Mouse (Mus musculus) embryonic stem cell, embryonic (primary cell): ENCODE results near the gene Gm17324.
"Not testable (repeated sequence)": the region's sequence is repeated elsewhere in the genome, so short reads cannot be mapped to it uniquely, and the experiment has no call there.

Experiments used
- CTCF ChIA-PET, 4 experiments: fragments of 300-600 bp in 2 of 4; fragments of 350-600 bp in 2 of 4; sonication (Branson Sonifier 250); formaldehyde crosslinking; loops; one replicate each; lab custom pipeline; 2022; ENCODE audit warnings: inconsistent platforms in 2 of 4; lab: Charles Lee
- POLR2A ChIA-PET, 4 experiments: fragments of 300-600 bp in 2 of 4; fragments of 350-600 bp in 2 of 4; sonication (Branson Sonifier 250); formaldehyde crosslinking; loops; one replicate each; lab custom pipeline; 2022; ENCODE audit warnings: antibody characterized with exemption in 4 of 4, inconsistent platforms in 1 of 4; lab: Charles Lee

The Gm17324 gene

DNA sequence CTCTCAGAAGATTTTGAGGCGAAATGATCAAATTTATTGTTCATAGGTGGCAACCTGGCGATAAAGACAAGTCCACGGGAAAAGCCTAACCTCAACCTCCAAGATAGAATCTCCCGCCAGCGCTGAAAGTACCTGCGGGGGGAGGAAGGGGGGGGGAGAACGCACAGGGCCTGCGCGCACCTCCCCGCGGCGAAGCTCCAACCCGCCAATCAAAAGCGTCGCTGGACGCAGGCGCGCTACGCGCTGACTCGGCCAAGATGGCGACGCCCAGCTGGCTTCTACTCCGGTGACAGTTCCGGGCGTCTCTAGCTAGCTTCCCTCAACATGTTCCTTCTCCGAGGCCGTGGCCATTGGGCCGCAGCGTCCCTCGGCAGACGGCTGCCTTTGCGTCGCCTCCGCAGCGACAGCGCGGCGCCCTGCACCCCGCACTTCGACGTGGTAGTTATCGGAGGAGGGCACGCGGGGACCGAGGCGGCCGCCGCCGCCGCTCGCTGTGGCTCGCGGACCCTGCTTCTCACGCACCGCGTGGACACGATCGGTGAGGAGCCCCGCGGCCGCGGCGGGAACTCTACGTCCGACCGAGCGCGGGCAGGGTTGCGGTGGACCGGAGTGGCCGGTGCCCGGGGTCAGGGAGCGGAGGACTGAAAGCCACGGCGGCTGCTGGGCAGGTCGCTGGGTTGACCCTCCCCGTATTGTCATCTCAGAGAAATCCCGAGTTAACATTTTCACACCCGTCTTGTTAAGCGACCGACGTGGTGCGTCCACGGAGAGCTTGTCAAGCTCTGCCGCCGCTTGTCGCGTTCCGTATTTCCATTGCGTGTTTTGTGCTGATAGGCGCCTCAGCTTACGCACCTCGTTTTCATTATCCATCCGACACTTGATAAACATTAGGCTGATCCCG, at the start of gene Gm17324, which contains the start of gene Mto1:
TSS of gene Gm17324 (minus strand) at position 814 of the 901 bp plus-strand sequence.
TSS of gene Mto1 (plus strand) at position 236 of the 901 bp plus-strand sequence.
- ChIA-PET CTCF (interaction anchor here (0.6 to 1.0 kb wide), 6 partner anchors 90 to 766 kb away, joined by 3 to 5 read pairs (median 3); no protein-coding TSS in a partner anchor), POLR2A (interaction anchor here (0.5 to 2.6 kb wide), 61 partner anchors 8 to 257 kb away, joined by 3 to 23 read pairs (median 4); partner anchors contain the start of genes Dppa5a (in 2 of the 4) and Ddx43 (in 1 of the 4))

DNA sequence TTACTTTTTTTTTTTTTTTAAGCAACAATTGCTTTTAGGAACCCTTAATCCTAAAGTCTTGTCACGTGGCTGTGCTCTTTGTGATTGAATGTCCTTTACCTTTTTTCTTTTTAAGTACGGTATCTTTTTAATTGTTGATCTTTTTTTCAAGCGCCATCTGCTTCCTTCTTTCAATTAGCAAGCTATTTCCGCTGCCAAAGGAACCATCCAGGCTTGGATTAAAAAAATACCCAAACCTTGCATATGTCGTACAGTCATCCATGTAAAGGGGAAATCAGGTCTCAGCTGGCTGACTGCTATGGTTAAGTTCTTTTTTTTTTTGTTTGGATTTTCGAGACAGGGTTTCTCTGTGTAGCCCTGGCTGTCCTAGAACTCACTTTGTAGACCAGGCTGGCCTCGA, 44.6 kb upstream of the Gm17324 start:
- POLR2A ChIA-PET = interaction anchor here in 3 of 4 experiments (0.6 to 5.8 kb wide), 30 partner anchors 10 to 374 kb away, joined by 3 to 196 read pairs (median 4); partner anchors contain the start of genes Gm17324 (in 1 of the 3) and Mto1 (in 1 of the 3)
- CTCF ChIA-PET = interaction anchor here in 1 of 4 experiments (0.7 kb wide), 1 partner anchor 49 kb away, joined by 3 read pairs; no protein-coding TSS in a partner anchor

DNA sequence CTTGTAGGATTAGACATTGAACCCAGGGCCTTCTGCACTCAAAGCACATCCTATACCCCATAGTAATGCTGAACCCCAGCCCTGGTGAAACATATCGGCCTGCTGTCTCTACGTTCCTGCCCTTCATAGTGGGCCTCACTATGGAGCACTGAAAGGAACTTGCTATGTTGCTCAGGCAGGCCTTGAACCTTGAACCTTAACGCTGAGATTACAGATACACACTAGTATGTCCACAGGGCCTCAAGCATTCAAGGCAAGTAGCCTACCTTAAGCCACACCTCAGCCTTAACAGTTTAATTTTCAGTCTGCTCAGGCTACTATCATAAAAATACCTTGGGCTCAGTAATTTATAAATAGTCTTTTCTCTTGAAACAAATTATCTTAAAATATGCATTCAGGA, 43.7 kb upstream of the Gm17324 start:
- POLR2A ChIA-PET = interaction anchor here in 3 of 4 experiments (0.6 to 5.8 kb wide), 17 partner anchors 8 to 373 kb away, joined by 3 to 196 read pairs (median 4); partner anchors contain the start of genes Gm17324 (in 1 of the 3) and Mto1 (in 1 of the 3)
- CTCF ChIA-PET = interaction anchor here in 1 of 4 experiments (0.5 to 0.9 kb wide), 2 partner anchors 11 to 33 kb away, joined by 3 read pairs; no protein-coding TSS in a partner anchor

DNA sequence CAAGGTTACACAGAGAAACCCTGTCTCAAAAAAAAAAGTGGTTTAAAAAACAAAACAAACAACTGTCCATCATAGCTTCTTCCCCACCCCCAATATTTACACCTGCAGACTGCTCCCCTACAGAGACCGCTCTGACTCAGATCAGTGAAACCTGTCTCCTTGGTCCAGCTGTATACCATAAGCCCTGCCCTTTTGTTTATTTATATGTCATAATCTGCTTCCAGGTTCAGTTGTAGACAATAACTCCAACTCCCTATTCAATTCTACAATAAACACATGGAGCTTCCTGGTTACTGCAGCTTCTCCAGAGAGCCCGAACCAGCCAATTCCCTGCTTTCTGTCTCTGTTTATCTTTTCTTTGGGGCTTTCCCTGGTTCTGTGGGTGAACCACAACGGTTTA, 42.6 kb upstream of the Gm17324 start:
- POLR2A ChIA-PET = interaction anchor here (1.0 to 7.4 kb wide), 10 partner anchors 9 to 29 kb away, joined by 3 to 196 read pairs (median 18); no protein-coding TSS in a partner anchor
- CTCF ChIA-PET = no interaction called here

DNA sequence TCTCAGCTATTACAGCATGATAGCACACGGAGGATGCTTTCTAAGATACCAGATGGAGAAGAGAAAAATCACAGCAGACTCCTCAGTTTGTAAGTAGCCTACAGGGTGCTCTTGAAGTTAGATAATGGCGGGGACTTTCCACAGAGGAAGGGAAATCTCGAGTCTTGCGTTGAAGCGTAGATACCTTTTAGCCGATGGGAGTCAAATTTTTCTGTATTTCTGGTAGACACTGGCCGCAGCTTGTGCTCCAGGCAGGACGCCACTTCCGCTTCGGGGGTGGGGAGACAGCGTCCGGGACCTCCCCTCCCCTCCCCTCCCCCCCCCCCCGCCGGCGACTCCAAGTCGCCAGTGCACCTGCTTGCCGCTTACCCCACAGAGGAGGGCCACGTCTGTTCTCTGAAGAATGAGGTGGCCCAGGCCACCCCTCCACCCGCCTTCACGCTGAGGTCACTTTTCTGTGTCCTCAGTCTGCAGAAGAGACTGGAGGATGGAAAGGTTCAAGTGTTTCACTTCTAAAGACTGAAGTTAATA, 40.4 kb upstream of the Gm17324 start, which contains the start of gene Eef1a1:
TSS of gene Eef1a1 (minus strand) at position 262 of the 531 bp plus-strand sequence.
- POLR2A ChIA-PET = interaction anchor here (0.6 to 27.8 kb wide), 27 partner anchors 8 to 297 kb away, joined by 3 to 1056 read pairs (median 5); partner anchors contain the start of gene Ooep (in 1 of the 4)
- CTCF ChIA-PET = interaction anchor here in 1 of 4 experiments (1.8 kb wide), 1 partner anchor 59 kb away, joined by 4 read pairs; no protein-coding TSS in a partner anchor

DNA sequence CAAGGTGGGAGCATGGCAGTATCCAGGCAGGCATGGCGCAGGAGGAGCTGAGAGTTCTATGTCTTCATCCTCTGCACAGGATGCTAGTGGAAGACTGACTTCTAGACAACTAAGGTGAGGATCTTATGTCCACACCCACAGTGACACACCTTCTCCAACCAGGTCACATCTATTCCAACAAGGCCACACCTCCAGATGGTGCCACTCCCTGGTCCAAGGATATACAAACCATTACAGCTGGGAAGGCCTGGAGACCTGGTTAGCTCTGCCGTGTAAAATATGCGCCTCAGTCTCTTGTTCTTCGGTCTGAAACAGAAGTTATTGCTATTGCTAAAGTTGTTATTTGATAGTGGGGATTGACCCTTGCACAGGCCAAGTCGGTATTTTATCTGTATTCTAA, 39.4 kb upstream of the Gm17324 start:
- ChIA-PET POLR2A (interaction anchor here (0.8 to 27.8 kb wide), 21 partner anchors 7 to 296 kb away, joined by 3 to 1056 read pairs (median 6); partner anchors contain the start of genes Dppa5a (in 1 of the 4) and Ooep (in 1 of the 4)), CTCF (interaction anchor here in 1 of 4 experiments (1.8 kb wide), 1 partner anchor 60 kb away, joined by 4 read pairs; no protein-coding TSS in a partner anchor)

DNA sequence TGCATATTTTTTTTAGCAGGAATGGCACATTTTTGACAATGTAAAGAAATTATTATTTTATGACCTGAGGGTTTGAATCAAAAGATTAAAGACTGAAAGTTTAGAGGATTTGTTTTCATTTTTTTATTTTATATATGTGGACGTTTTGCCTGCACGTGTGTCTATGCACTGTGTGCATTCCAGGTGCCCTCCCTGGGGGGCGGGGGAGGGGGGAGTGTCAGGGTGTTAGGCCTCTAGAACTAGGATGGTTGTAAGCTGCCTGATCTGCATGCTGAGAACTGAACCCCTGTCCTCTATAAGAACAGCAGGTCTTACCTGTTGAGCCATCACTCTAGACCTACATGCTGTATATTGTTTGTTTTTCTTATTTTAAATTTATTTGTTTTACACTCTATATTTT, 36.1 kb upstream of the Gm17324 start:
- ChIA-PET CTCF (no interaction called here), POLR2A (interaction anchor here in 3 of 4 experiments (0.6 to 27.8 kb wide), 13 partner anchors 8 to 377 kb away, joined by 3 to 1056 read pairs (median 6); no protein-coding TSS in a partner anchor)

DNA sequence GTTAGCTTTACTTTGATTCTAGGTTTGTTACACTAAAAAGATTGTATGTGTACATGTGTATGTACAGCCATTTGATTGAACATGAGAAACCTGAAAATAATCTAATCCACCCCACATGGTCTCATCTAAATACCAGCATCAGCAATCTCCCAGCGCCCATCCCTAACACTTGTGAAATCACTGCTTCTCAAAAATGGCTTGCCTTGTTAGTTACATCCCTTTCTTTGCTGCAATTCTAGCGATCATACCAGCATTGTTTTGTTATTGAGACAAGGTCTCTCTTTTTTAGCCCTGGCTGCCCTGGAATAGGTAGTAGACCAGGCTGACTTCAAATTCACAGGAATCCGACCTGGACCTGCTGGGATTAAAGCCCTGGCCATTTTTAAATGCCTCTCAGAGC, 33.8 kb upstream of the Gm17324 start:
- ChIA-PET POLR2A (interaction anchor here (0.5 to 27.8 kb wide), 109 partner anchors 7 to 1589 kb away, joined by 3 to 1056 read pairs (median 10); partner anchors contain the start of genes Dppa5a (in 3 of the 4), Cgas (in 2 of the 4), Eef1a1 (in 2 of the 4) and Gm17324 (in 2 of the 4)), CTCF (interaction anchor here in 3 of 4 experiments (0.6 to 1.9 kb wide), 8 partner anchors 12 to 76 kb away, joined by 3 to 10 read pairs (median 5); no protein-coding TSS in a partner anchor)

DNA sequence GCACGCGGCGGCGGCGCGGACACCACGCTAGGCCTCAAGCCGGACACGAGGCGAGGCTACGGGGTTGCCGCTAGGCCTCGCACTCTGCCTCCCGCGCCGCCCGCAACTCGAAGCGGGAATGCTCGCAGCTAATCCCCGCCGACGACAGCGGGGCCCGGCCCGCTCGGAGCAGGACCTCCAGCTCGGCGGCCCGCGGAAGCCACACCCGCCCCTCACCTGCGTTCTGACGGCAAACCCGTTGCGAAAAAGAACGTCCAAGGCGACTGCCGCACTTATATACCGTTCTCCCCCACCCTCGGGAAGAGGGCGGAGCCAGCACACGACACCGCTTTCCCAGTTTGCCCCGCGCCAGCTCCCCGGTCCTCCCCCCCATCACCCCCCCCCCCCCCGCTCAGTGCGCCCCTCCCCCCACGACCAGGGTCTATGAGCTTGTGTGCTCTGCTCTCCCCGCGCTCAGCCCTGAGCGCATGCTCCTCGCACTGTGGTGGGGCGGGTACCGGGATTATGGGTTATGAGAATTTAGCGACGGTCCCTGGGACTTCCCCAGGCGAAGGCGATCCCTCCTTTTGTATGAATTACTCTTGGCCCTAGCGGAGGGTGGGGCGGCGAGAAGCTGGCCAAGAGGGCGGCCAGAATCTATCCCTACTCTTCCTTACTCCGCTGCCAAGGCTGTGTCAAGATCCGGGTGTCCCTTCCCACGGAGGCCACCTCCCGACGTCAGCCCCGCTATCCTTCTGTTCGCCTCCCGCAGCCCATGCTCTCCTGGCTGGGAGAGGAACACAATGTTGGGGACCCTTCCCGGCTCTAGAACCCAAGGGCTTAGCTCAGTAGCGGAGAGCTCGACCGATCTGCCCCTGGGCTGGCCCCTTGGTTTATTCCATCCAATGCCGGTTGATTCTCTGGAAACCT, 33.1 kb upstream of the Gm17324 start:
- ChIA-PET POLR2A (interaction anchor here (0.5 to 27.8 kb wide), 166 partner anchors 8 to 1590 kb away, joined by 3 to 1056 read pairs (median 6); partner anchors contain the start of genes Cgas (in 3 of the 4), Ddx43 (in 3 of the 4), Dppa5a (in 3 of the 4) and Gm17324 (in 3 of the 4)), CTCF (interaction anchor here (0.6 to 1.9 kb wide), 12 partner anchors 12 to 148 kb away, joined by 3 to 10 read pairs (median 4); no protein-coding TSS in a partner anchor)

DNA sequence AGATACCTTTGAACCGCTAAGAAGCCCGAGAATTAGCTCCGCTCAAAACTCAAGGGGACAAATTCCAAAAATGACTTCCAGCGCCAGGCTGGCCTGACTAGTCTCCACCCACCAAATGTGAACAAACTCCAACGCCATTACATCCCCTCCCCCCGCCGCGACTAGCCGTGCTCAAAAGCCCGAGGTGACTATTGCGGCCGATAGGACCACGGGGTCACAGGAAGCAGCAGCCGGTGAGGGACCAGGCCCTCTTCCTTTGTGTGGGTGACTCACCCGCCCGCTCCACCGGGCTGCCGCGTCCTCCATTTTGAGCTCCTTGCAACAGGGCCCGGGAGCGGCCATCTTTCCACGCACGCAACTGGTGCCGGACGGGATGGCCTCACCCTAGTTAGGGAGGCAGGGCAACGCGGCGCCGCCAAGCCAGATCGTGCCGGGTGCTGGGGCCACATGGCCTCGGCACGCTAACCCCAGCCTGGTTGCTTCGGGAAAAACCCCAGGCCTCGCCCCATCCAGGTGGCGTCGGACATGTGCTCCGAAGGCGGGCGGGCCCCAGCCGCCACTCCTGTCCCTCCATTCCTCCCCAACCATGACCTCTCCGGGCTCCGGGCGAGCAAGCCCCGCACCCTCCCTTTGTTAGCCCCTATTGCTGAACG, 32.2 kb upstream of the Gm17324 start:
- POLR2A ChIA-PET = interaction anchor here (0.6 to 27.8 kb wide), 141 partner anchors 7 to 1279 kb away, joined by 3 to 1056 read pairs (median 8); partner anchors contain the start of genes Cgas (in 3 of the 4), Ddx43 (in 3 of the 4), Dppa5a (in 3 of the 4) and Eef1a1 (in 3 of the 4)
- CTCF ChIA-PET = interaction anchor here (0.6 to 1.9 kb wide), 8 partner anchors 13 to 149 kb away, joined by 3 to 10 read pairs (median 6); no protein-coding TSS in a partner anchor

DNA sequence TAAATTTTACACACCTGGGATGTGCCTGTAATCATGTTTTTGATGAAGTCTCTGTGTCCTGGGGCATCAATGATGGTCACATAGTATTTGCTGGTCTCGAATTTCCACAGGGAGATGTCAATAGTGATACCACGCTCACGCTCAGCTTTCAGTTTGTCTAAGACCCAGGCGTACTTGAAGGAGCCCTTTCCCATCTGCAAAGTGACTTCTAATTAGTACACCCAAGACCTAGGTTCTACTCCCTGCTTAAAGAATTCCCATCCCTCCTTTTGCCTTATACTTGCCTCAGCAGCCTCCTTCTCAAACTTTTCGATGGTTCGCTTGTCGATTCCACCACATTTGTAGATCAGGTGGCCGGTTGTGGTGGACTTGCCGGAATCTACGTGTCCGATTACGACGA, 31.6 kb upstream of the Gm17324 start:
- CTCF ChIA-PET = not testable (repeated sequence)
- POLR2A ChIA-PET = interaction anchor here (0.6 to 27.8 kb wide), 86 partner anchors 8 to 459 kb away, joined by 3 to 1056 read pairs (median 15); partner anchors contain the start of genes Cgas (in 3 of the 4), Dppa5a (in 3 of the 4), Eef1a1 (in 3 of the 4) and Gm17324 (in 3 of the 4)

DNA sequence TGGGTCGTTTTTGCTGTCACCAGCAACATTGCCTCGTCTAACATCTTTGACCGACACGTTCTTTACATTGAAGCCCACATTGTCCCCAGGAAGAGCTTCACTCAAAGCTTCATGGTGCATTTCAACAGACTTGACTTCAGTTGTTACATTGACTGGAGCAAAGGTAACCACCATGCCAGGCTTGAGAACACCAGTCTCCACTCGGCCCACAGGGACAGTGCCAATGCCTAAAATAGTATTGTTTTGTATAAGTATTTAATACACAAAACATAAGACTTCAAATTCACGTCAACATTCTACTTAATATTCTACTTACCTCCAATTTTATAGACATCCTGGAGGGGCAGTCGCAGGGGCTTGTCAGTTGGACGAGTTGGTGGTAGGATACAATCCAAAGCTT, 30.7 kb upstream of the Gm17324 start:
- CTCF ChIA-PET = not testable (repeated sequence)
- POLR2A ChIA-PET = interaction anchor here (0.6 to 27.8 kb wide), 33 partner anchors 9 to 158 kb away, joined by 3 to 1056 read pairs (median 29); partner anchors contain the start of genes Dppa5a (in 3 of the 4), Eef1a1 (in 2 of the 4) and Cgas (in 1 of the 4)

DNA sequence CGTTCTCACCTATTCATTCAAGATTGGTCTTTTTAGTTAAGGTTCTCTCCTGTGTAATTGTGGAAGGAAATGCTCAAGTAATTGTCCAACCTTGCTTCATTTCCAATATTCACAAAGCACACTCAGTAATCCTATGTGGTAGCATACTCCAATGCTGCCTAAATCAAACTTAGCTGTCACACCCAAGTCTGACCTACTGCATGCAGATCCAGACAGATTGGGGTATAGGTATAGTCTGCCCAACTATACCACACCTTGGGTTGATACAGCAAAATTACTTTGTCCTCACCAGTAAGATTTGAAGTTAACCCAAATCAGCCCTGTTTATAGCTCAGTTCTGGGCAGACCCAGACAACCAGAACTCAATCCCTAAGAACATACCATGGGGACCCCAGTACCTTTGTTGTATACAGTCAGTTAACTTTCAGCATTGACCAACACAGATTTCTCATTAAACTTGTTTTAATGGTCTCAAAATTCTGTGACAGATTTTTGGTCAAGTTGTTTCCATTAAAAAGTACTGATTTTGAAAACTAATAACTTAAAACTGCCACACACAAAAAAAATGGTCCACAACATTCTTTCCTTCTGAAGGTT, 29.5 kb upstream of the Gm17324 start:
- CTCF ChIA-PET = not testable (repeated sequence)

DNA sequence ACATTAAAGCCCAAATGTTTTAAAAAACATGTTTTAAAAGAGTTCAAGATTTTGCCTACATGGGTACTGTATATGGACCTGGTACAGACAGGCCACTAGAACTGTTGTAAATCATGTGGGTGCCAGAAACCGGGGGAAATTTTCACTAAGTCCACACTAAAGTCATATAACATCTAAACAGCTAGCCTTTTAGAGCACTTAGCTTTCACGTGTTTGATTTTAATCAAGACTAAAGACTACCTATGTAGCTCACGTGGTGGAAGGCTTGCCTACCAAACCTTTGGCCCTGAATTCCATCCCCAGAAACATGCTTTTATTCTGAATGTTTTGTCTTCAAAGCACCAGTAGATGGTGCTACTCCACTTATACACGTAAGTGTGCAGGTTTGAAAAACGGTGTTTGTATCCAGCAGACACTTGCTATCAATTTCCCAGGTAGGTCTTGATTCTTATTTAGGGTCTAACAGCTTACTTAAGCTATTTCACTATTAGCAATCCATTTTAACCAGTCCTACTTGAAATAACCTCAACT, 28.5 kb upstream of the Gm17324 start:
- POLR2A ChIA-PET = interaction anchor here (0.7 to 27.8 kb wide), 45 partner anchors 9 to 301 kb away, joined by 3 to 1056 read pairs (median 6); partner anchors contain the start of genes Cgas (in 3 of the 4), Dppa5a (in 3 of the 4), Eef1a1 (in 2 of the 4) and Gm17324 (in 1 of the 4)

More for the DNA sequence above, 29.5 kb upstream of the Gm17324 start:
- POLR2A ChIA-PET = interaction anchor here (0.6 to 27.8 kb wide), 42 partner anchors 9 to 405 kb away, joined by 3 to 1056 read pairs (median 6); partner anchors contain the start of genes Dppa5a (in 3 of the 4), Cgas (in 2 of the 4), Eef1a1 (in 2 of the 4) and Ooep (in 1 of the 4)

More for the DNA sequence above, 28.5 kb upstream of the Gm17324 start:
- CTCF ChIA-PET = interaction anchor here in 2 of 4 experiments (0.6 to 1.4 kb wide), 2 partner anchors 41 to 66 kb away, joined by 3 to 5 read pairs; no protein-coding TSS in a partner anchor
